Mouse (Mus musculus) kidney, adult 2 months (tissue): ENCODE measurements around the gene Cfap61. TPM values are rescaled to one million over a fixed set of nuclear protein-coding genes. Genes with fewer than 3 reads are reported as not detected.

Source experiments
- DNase-seq: peaks from one replicate; pipeline ENCODE4 v3.0.0; 2021
- H3K27ac ChIP-seq: fragments of 200-500 bp; 2 replicates; pipeline ENCODE4 v1.5.1; 2012; ENCODE audit warnings: low read depth, low read length, control low read depth, inconsistent platforms; ENCODE audit not compliant: insufficient read depth
- H3K27me3 ChIP-seq: fragments of 200-500 bp; replicated peaks from 2 replicates; pipeline ENCODE4 v1.6.1; 2012; ENCODE audit warnings: mild to moderate bottlenecking, moderate library complexity, low read length, inconsistent platforms; ENCODE audit not compliant: control insufficient read depth, insufficient read depth
- H3K36me3 ChIP-seq: fragments of 200-500 bp; 2 replicates; pipeline ENCODE4 v1.6.1; 2012; ENCODE audit warnings: mild to moderate bottlenecking, moderate library complexity, low read length, inconsistent platforms; ENCODE audit not compliant: control insufficient read depth, insufficient read depth
- H3K4me1 ChIP-seq: fragments of 200-500 bp; 2 replicates; pipeline ENCODE4 v1.6.1; 2011; ENCODE audit warnings: low read length; ENCODE audit not compliant: control insufficient read depth, insufficient read depth
- H3K4me3 ChIP-seq: fragments of 200-500 bp; 2 replicates; pipeline ENCODE4 v1.5.1; 2011; ENCODE audit warnings: mild to moderate bottlenecking, low read depth, low read length, control low read depth; ENCODE audit not compliant: insufficient read depth
- CTCF ChIP-seq: fragments of 200-500 bp; conservative IDR thresholded peaks from 2 replicates; pipeline ENCODE4 v1.5.1; 2011; ENCODE audit warnings: low read depth, mild to moderate bottlenecking, control low read depth, low read length, moderate library complexity, mixed read lengths; ENCODE audit not compliant: insufficient read depth, insufficient read length
- POLR2A ChIP-seq: fragments of 200-500 bp; IDR thresholded peaks from one replicate; pipeline ENCODE4 v1.6.1; 2011; ENCODE audit warnings: low read depth, low read length, control low read depth
- WGBS: fragments of 180-500 bp; shearing (Covaris S2); methylation state at CpG from one replicate; pipeline ENCODE4 v1.1.7; 2018; 5-methylcytosine and 5-hydroxymethylcytosine counted together
- polyA plus RNA-seq: library from polyadenylated mRNA; depleted of rRNA; stranded (reverse); fragments of >200 nt; gene quantifications from 2 replicates; pipeline ENCODE4 v1.2.3, GENCODE M21; 2012

The Cfap61 gene
- polyA plus RNA-seq, 1 experiment = 0.38 TPM

DNA sequence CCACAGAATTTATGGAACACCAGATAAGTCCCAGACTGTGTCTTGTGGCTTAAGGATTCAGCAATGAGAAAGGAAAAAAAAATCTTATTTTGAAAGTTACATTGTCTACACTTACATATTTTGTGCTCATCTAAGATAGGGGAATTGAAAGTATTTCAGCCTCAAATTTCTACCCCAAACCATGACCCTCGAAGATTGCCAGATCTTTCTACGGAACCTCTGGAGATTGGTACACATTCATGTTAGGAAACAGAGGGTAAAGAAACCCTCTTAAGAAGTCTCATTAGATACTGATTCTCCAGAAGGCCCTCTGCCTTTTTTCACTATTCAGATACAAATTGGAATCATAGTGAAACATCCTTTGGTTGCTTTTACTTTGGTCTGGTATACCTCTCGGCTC is 195.9 kb downstream of the Cfap61 start:
- DNase-seq = no peak
- H3K4me3 ChIP-seq = no peak overlapping the region
- H3K4me1 ChIP-seq = no peaks in the 10 kb centered on the region
- H3K36me3 ChIP-seq = no peaks in the 10 kb centered on the region
- TF ChIP-seq POLR2A (no peak), CTCF (no peak)
- H3K27ac ChIP-seq = no peak overlapping the region
- H3K27me3 ChIP-seq = no peaks in the 10 kb centered on the region
- 94% methylated on average over 3 of the region's 3 CpGs for WGBS

DNA sequence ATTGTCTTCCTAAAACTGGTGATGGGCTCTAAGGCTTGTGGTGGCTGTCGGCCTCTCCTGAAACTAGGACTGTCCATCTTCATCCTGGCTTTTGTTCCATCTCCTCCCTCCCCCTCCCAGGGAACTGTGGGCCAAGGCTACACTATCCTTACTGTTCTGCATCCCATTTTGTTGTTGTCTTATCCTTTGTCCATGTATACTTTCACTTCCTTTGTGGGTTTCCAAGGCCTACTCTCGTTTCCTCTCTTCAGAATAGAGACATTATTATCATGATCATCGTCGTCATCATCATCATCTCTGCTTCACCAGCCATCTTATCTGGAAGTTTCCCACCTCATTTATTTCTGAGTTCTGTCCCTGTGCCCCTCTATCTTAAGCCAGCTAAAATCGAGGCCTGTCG is 199.7 kb downstream of the Cfap61 start:
- TF ChIP-seq CTCF = no peak
- no peak for TF ChIP-seq POLR2A
- no peak for DNase-seq
- Histone ChIP-seq H3K27ac (no peak overlapping the region), H3K4me3 (no peak overlapping the region), H3K36me3 (no peaks in the 10 kb centered on the region), H3K4me1 (no peaks in the 10 kb centered on the region), H3K27me3 (no peaks in the 10 kb centered on the region)
- 82% methylated on average over 6 of the region's 6 CpGs for WGBS

DNA sequence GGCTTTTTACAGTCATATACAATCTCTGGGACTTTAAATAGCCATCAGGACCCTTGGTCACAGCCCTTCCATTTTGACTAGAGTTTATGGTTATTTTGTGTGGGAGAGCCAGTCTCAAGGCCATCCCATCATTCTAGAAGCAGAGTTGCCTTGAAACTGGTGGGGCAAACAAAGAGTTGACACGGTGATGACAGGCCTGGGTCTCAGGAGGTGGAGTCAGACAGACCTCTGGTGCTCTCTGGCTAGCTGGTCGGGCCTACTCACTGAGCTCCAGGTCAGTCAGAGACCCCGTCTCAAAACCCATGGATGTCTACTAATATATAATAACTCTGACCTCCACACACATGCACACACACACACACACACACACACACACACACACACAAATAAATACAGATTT is 206.1 kb downstream of the Cfap61 start:
- Histone ChIP-seq H3K4me1 (no peaks in the 10 kb centered on the region), H3K4me3 (no peak overlapping the region), H3K27me3 (no peaks in the 10 kb centered on the region), H3K27ac (no peak overlapping the region), H3K36me3 (no peaks in the 10 kb centered on the region)
- WGBS = 73% methylated on average over 3 of the region's 3 CpGs
- DNase-seq = no peak
- TF ChIP-seq POLR2A (no peak), CTCF (no peak)

DNA sequence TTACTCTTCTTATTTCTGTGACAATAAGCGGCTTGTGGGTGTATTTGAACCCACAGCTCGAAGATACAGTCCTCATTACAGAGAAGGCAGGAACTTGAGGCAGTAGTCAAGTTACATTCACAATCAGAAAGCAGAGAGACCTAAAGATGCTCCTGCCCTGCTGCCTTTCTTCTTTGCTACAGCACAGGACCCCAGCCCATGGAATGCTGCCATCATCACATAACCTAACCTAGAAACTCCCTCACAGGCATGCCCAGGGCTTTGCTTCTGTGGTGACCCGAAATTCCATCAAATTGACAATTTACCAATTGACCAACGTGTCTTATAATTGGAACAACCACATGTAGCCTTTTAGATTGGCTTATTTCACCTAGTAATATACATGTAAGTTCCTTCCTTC is 212.7 kb downstream of the Cfap61 start:
- no peak for TF ChIP-seq POLR2A
- no peak for TF ChIP-seq CTCF
- Histone ChIP-seq H3K4me3 (no peak overlapping the region), H3K27ac (no peak overlapping the region), H3K4me1 (no peaks in the 10 kb centered on the region), H3K27me3 (no peaks in the 10 kb centered on the region), H3K36me3 (no peaks in the 10 kb centered on the region)
- WGBS = 85% methylated on average over 4 of the region's 4 CpGs
- no peak for DNase-seq

DNA sequence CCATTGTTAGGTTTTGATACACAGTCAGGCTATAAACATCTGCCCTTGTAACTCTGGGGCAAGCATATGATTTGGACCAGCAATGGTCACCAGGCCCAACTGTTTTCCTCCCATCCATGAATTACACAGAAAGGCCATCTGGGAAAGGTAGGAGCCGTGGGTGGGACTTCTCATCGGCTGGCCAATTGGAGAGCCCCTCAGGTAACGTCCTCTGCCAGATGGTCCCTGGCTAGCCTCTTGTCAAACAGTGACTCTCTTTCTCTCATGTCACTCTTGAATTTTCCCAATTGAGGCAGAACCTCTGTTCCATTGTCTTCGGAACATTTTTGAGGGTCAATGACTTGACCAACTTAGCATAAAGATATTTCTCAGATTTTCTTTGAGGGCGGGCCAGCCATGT is 213.2 kb downstream of the Cfap61 start:
- Histone ChIP-seq H3K4me1 (no peaks in the 10 kb centered on the region), H3K4me3 (no peak overlapping the region), H3K27ac (no peak overlapping the region), H3K36me3 (no peaks in the 10 kb centered on the region), H3K27me3 (no peaks in the 10 kb centered on the region)
- no peak for DNase-seq
- 85% methylated on average over 5 of the region's 5 CpGs for WGBS
- TF ChIP-seq CTCF = no peak
- TF ChIP-seq POLR2A = no peak

DNA sequence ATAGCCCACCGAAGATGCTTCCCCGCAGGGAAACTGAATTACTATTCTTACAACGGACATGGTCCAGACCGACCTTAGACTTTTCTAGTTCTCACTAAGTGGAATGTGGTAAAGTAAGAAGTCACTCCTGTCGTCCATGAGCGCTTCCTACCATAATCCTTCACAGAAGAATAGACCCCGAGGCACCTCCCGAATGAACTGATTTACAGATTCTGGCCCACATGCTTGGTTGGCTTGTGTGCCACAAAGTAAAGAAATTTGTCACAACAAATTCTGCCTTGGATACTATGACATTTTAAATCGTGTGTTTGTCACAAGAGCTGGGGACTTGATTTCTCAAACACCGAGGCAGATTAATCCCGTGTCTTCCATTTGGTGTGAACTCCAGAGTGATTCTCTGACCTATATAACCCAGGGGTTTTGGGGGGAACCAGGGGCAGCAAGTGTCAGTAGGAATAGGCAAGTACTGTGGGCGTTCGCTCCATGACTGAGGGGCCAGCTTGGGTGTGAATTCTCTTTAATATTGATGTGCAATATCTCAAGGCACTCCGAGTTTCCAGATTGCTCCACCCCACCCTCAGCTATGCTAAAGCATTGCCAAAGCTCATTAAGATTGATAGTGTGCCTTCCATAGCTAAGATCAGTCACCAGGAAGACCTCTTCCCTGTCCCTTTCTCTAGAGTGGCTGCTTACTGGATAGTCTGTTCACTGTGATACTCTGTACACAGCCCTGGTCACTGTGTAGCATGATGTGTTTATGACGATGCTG is 214.8 kb downstream of the Cfap61 start:
- 67% methylated on average over 15 of the region's 15 CpGs for WGBS
- TF ChIP-seq CTCF (no peak), POLR2A (no peak)
- Histone ChIP-seq H3K27ac (no peak overlapping the region), H3K4me1 (no peaks in the 10 kb centered on the region), H3K27me3 (no peaks in the 10 kb centered on the region), H3K4me3 (no peak overlapping the region), H3K36me3 (no peaks in the 10 kb centered on the region)
- DNase-seq = no peak

DNA sequence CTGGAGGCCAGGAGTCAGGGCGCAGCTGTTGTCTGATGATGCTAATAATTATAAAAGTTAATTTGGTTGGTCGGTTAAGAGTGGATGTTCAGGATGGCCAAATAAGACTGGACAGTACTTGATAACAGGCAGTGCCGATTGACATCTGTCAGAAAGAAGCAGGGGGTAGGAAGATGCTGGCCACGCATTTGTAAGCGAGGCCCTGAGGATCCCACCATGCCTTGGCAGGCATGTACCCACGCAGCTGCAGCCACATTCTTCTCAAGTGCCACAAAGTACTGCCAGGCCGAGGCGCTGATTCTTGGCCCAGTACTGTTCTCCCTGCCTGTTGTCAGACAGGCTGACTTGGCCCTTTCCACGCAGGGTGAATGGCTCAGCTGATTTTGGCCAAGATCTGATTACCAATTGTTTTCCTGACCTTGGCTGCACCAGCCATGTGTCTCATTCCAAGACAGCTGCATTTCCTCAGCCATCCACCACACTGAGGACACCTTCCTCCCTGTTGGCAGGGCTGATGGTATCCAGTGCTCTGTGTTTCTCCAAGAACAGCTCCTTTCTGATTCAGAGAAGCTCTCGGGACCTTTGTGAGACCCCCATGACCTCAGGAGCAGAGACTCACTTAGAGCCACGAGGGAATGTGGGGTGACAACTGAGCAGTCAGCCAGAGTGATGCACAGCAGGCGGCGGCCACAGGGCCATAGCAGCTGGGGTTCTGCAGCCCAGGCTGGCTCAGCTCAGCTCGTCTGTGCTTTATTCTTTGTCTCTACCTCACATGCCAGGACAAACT is 233.6 kb downstream of the Cfap61 start:
- 40% methylated on average over 14 of the region's 14 CpGs for WGBS
- Histone ChIP-seq H3K4me3 (no peak overlapping the region), H3K4me1 (no peaks in the 10 kb centered on the region), H3K36me3 (no peaks in the 10 kb centered on the region), H3K27ac (no peak overlapping the region), H3K27me3 (no peaks in the 10 kb centered on the region)
- no peak for TF ChIP-seq POLR2A
- no peak for TF ChIP-seq CTCF
- peak; percentile 8 for DNase-seq
